Mouse (Mus musculus): ENCODE results near the gene Olfr1493-ps1. TPM values are rescaled to one million over a fixed set of nuclear protein-coding genes. Genes with fewer than 3 reads are reported as not detected.

The Olfr1493-ps1 gene
- not detected in 2 replicates for polyA plus RNA-seq (2015; fragmentation: Nextera tagmentation; extraction: Ambion mirVana)

- no peaks in the 10 kb centered on the region for H3K27me3 ChIP-seq (ENCODE audit: control insufficient read depth, insufficient read depth, low read depth, low read length)
- 26% methylated on average over 2 of the region's 2 CpGs for WGBS (ENCODE audit: insufficient replicate concordance)
- no peaks in the 10 kb centered on the region for H3K4me1 ChIP-seq (ENCODE audit: control insufficient read depth, low read depth, low read length)
- no peak for ATAC-seq (ENCODE audit: low read depth)
- no peak within 1 kb of the TSS for H3K4me3 ChIP-seq (ENCODE audit: low read depth, low read length)
- no peak within 1 kb of the TSS for H3K9ac ChIP-seq (ENCODE audit: low read depth, low read length)
- H3K36me3 ChIP-seq (ENCODE audit: control insufficient read depth, insufficient read depth), result no peaks in the 10 kb centered on the region
- H3K4me2 ChIP-seq (ENCODE audit: low read depth, low read length), result no peak within 1 kb of the TSS
- H3K9me3 ChIP-seq (replicated peaks; ENCODE audit: control insufficient read depth, low read length), result no peaks in the 10 kb centered on the region
- H3K27ac ChIP-seq (ENCODE audit: low read length), result no peak within 1 kb of the TSS
Observed at GRCm38 (mm10) chr19:13722978-13723377, at the start of gene Olfr1493-ps1. Gene Olfr1493-ps1 (plus strand): TSS chr19:13723278.

- Histone ChIP-seq H3K4me1 (ENCODE audit: control insufficient read depth, low read depth, low read length) (no peaks in the 10 kb centered on the region), H3K9me3 (replicated peaks; ENCODE audit: control insufficient read depth, low read length) (no peaks in the 10 kb centered on the region), H3K36me3 (ENCODE audit: control insufficient read depth, insufficient read depth) (no peaks in the 10 kb centered on the region), H3K27ac (ENCODE audit: low read length) (no peak within 1 kb of the TSS), H3K27me3 (ENCODE audit: control insufficient read depth, insufficient read depth, low read depth, low read length) (no peaks in the 10 kb centered on the region), H3K4me2 (ENCODE audit: low read depth, low read length) (no peak within 1 kb of the TSS), H3K9ac (ENCODE audit: low read depth, low read length) (no peak within 1 kb of the TSS), H3K4me3 (ENCODE audit: low read depth, low read length) (no peak within 1 kb of the TSS)
- WGBS (ENCODE audit: insufficient replicate concordance), result 52% methylated on average over 3 of the region's 3 CpGs
- ATAC-seq (ENCODE audit: low read depth), result no peak
Observed at GRCm38 (mm10) chr19:13696968-13697367, 26.1 kb upstream of the Olfr1493-ps1 start, which contains the start of gene Olfr1491. Gene Olfr1491 (plus strand): TSS chr19:13697268.

GRCm38 (mm10) chr19:13739428-13739827 lies 16.4 kb downstream of the Olfr1493-ps1 start, which contains the start of gene Olfr1494:
Gene Olfr1494 (plus strand): TSS chr19:13739728.
- Histone ChIP-seq H3K4me1 (ENCODE audit: control insufficient read depth, low read depth, low read length) (no peaks in the 10 kb centered on the region), H3K36me3 (ENCODE audit: control insufficient read depth, insufficient read depth) (no peaks in the 10 kb centered on the region), H3K27ac (ENCODE audit: low read length) (no peak within 1 kb of the TSS), H3K4me3 (ENCODE audit: low read depth, low read length) (no peak within 1 kb of the TSS), H3K4me2 (ENCODE audit: low read depth, low read length) (no peak within 1 kb of the TSS), H3K9me3 (replicated peaks; ENCODE audit: control insufficient read depth, low read length) (no peaks in the 10 kb centered on the region; the same call in 1 of the 2 replicates), H3K9ac (ENCODE audit: low read depth, low read length) (no peak within 1 kb of the TSS), H3K27me3 (ENCODE audit: control insufficient read depth, insufficient read depth, low read depth, low read length) (no peaks in the 10 kb centered on the region)
- WGBS (ENCODE audit: insufficient replicate concordance), result 69% methylated on average over 4 of the region's 4 CpGs
- no peak for ATAC-seq (ENCODE audit: low read depth)

- H3K9me3 ChIP-seq (replicated peaks; ENCODE audit: control insufficient read depth, low read length), result no peaks in the 10 kb centered on the region
- WGBS (ENCODE audit: insufficient replicate concordance), result 73% methylated on average over 1 of the region's 1 CpGs
- no peak overlapping the region for H3K4me3 ChIP-seq (ENCODE audit: low read depth, low read length)
- H3K27me3 ChIP-seq (ENCODE audit: control insufficient read depth, insufficient read depth, low read depth, low read length), result no peaks in the 10 kb centered on the region
- H3K4me2 ChIP-seq (ENCODE audit: low read depth, low read length), result no peak overlapping the region
- no peak for ATAC-seq (ENCODE audit: low read depth)
- no peak overlapping the region for H3K27ac ChIP-seq (ENCODE audit: low read length)
- H3K9ac ChIP-seq (ENCODE audit: low read depth, low read length), result no peak overlapping the region
- no peaks in the 10 kb centered on the region for H3K36me3 ChIP-seq (ENCODE audit: control insufficient read depth, insufficient read depth)
- no peaks in the 10 kb centered on the region for H3K4me1 ChIP-seq (ENCODE audit: control insufficient read depth, low read depth, low read length)
Observed at GRCm38 (mm10) chr19:13749366-13749765, 26.3 kb downstream of the Olfr1493-ps1 start.

GRCm38 (mm10) chr19:13764306-13764705 lies 41.2 kb downstream of the Olfr1493-ps1 start, which contains the start of gene Olfr1495:
Gene Olfr1495 (plus strand): TSS chr19:13764606.
- H3K9ac ChIP-seq (ENCODE audit: low read depth, low read length), result no peak within 1 kb of the TSS
- no peaks in the 10 kb centered on the region for H3K27me3 ChIP-seq (ENCODE audit: control insufficient read depth, insufficient read depth, low read depth, low read length)
- ATAC-seq (ENCODE audit: low read depth), result no peak
- no peaks in the 10 kb centered on the region for H3K9me3 ChIP-seq (replicated peaks; ENCODE audit: control insufficient read depth, low read length)
- no peak within 1 kb of the TSS for H3K27ac ChIP-seq (ENCODE audit: low read length)
- WGBS (ENCODE audit: insufficient replicate concordance), result 53% methylated on average over 3 of the region's 3 CpGs
- no peak within 1 kb of the TSS for H3K4me2 ChIP-seq (ENCODE audit: low read depth, low read length)
- no peak within 1 kb of the TSS for H3K4me3 ChIP-seq (ENCODE audit: low read depth, low read length)
- no peaks in the 10 kb centered on the region for H3K36me3 ChIP-seq (ENCODE audit: control insufficient read depth, insufficient read depth)
- no peaks in the 10 kb centered on the region for H3K4me1 ChIP-seq (ENCODE audit: control insufficient read depth, low read depth, low read length)

- H3K9ac ChIP-seq (ENCODE audit: low read depth, low read length), result no peak overlapping the region
- no peaks in the 10 kb centered on the region for H3K27me3 ChIP-seq (ENCODE audit: control insufficient read depth, insufficient read depth, low read depth, low read length)
- WGBS (ENCODE audit: insufficient replicate concordance), result 74% methylated on average over 9 of the region's 9 CpGs
- no peaks in the 10 kb centered on the region for H3K9me3 ChIP-seq (replicated peaks; ENCODE audit: control insufficient read depth, low read length)
- ATAC-seq (ENCODE audit: low read depth), result no peak
- H3K4me3 ChIP-seq (ENCODE audit: low read depth, low read length), result no peak overlapping the region
- H3K27ac ChIP-seq (ENCODE audit: low read length), result no peak overlapping the region
- no peaks in the 10 kb centered on the region for H3K36me3 ChIP-seq (ENCODE audit: control insufficient read depth, insufficient read depth)
- H3K4me1 ChIP-seq (ENCODE audit: control insufficient read depth, low read depth, low read length), result no peaks in the 10 kb centered on the region
- H3K4me2 ChIP-seq (ENCODE audit: low read depth, low read length), result no peak overlapping the region
Observed at GRCm38 (mm10) chr19:13768565-13769276, 45.6 kb downstream of the Olfr1493-ps1 start.

- Histone ChIP-seq H3K4me3 (ENCODE audit: low read depth, low read length) (no peak within 1 kb of the TSS), H3K27me3 (ENCODE audit: control insufficient read depth, insufficient read depth, low read depth, low read length) (no peaks in the 10 kb centered on the region), H3K9me3 (replicated peaks; ENCODE audit: control insufficient read depth, low read length) (no peaks in the 10 kb centered on the region), H3K27ac (ENCODE audit: low read length) (no peak within 1 kb of the TSS), H3K4me2 (ENCODE audit: low read depth, low read length) (no peak within 1 kb of the TSS), H3K9ac (ENCODE audit: low read depth, low read length) (no peak within 1 kb of the TSS), H3K4me1 (ENCODE audit: control insufficient read depth, low read depth, low read length) (no peaks in the 10 kb centered on the region), H3K36me3 (ENCODE audit: control insufficient read depth, insufficient read depth) (no peaks in the 10 kb centered on the region)
- no peak for ATAC-seq (ENCODE audit: low read depth)
- WGBS (ENCODE audit: insufficient replicate concordance), result 52% methylated on average over 1 of the region's 1 CpGs
Observed at GRCm38 (mm10) chr19:13777578-13777977, 54.5 kb downstream of the Olfr1493-ps1 start, which contains the start of gene Olfr1496. Gene Olfr1496 (plus strand): TSS chr19:13777878.

Other genes starting within 250 kb of the Olfr1493-ps1 start
- gene Olfr1475, start 243.1 kb upstream of the Olfr1493-ps1 start, polyA plus RNA-seq (2015; fragmentation: Nextera tagmentation; extraction: Ambion mirVana), result not detected in 2 replicates
- gene Olfr1477, start 222.7 kb upstream of the Olfr1493-ps1 start, polyA plus RNA-seq (2015; fragmentation: Nextera tagmentation; extraction: Ambion mirVana), result not detected in 2 replicates
- gene Olfr1480, start 195.4 kb upstream of the Olfr1493-ps1 start, polyA plus RNA-seq (2015; fragmentation: Nextera tagmentation; extraction: Ambion mirVana), result not detected in 2 replicates
- not detected in 2 replicates for gene Olfr1484, start 139.8 kb upstream of the Olfr1493-ps1 start, polyA plus RNA-seq (2015; fragmentation: Nextera tagmentation; extraction: Ambion mirVana)
- gene Olfr1487, start 105.9 kb upstream of the Olfr1493-ps1 start, polyA plus RNA-seq (2015; fragmentation: Nextera tagmentation; extraction: Ambion mirVana), result not detected in 2 replicates
- gene Olfr1489, start 91.7 kb upstream of the Olfr1493-ps1 start, polyA plus RNA-seq (2015; fragmentation: Nextera tagmentation; extraction: Ambion mirVana), result not detected in 2 replicates
- gene Olfr1490, start 72.2 kb upstream of the Olfr1493-ps1 start, polyA plus RNA-seq (2015; fragmentation: Nextera tagmentation; extraction: Ambion mirVana), result not detected in 2 replicates
- gene Olfr1491, start 26.0 kb upstream of the Olfr1493-ps1 start, polyA plus RNA-seq (2015; fragmentation: Nextera tagmentation; extraction: Ambion mirVana), result not detected in 2 replicates
- gene Olfr1494, start 16.4 kb downstream of the Olfr1493-ps1 start, polyA plus RNA-seq (2015; fragmentation: Nextera tagmentation; extraction: Ambion mirVana), result not detected in 2 replicates
- gene Olfr1495, start 41.3 kb downstream of the Olfr1493-ps1 start, polyA plus RNA-seq (2015; fragmentation: Nextera tagmentation; extraction: Ambion mirVana), result not detected in 2 replicates
- gene Olfr1496, start 54.6 kb downstream of the Olfr1493-ps1 start, polyA plus RNA-seq (2015; fragmentation: Nextera tagmentation; extraction: Ambion mirVana), result not detected in 2 replicates
- not detected in 2 replicates for gene Olfr1497, start 74.9 kb downstream of the Olfr1493-ps1 start, polyA plus RNA-seq (2015; fragmentation: Nextera tagmentation; extraction: Ambion mirVana)
- not detected in 2 replicates for gene Olfr1499, start 96.2 kb downstream of the Olfr1493-ps1 start, polyA plus RNA-seq (2015; fragmentation: Nextera tagmentation; extraction: Ambion mirVana)
- not detected in 2 replicates for gene Olfr1500, start 107.2 kb downstream of the Olfr1493-ps1 start, polyA plus RNA-seq (2015; fragmentation: Nextera tagmentation; extraction: Ambion mirVana)
- not detected in 2 replicates for gene Olfr1501, start 127.4 kb downstream of the Olfr1493-ps1 start, polyA plus RNA-seq (2015; fragmentation: Nextera tagmentation; extraction: Ambion mirVana)
- not detected in 2 replicates for gene Olfr1502, start 138.5 kb downstream of the Olfr1493-ps1 start, polyA plus RNA-seq (2015; fragmentation: Nextera tagmentation; extraction: Ambion mirVana)
- gene Olfr1504, start 174.7 kb downstream of the Olfr1493-ps1 start, polyA plus RNA-seq (2015; fragmentation: Nextera tagmentation; extraction: Ambion mirVana), result not detected in 2 replicates
- not detected in 2 replicates for gene Olfr1505, start 190.3 kb downstream of the Olfr1493-ps1 start, polyA plus RNA-seq (2015; fragmentation: Nextera tagmentation; extraction: Ambion mirVana)

All from liver, embryonic 16.5 days (tissue).